Mouse (Mus musculus) testis, adult 2 months (tissue): ENCODE results near the gene Rundc1.

ENCODE experiments used
- CTCF ChIP-seq: fragments of 200-500 bp; IDR thresholded peaks from 2 replicates; pipeline ENCODE4 v1.5.1; 2012; ENCODE audit warnings: low read depth, mild to moderate bottlenecking, inconsistent platforms, low read length, moderate library complexity; ENCODE audit not compliant: control insufficient read depth, insufficient read depth, insufficient replicate concordance
- POLR2A ChIP-seq: fragments of 200-500 bp; IDR thresholded peaks from 2 replicates; pipeline ENCODE4 v1.6.1; 2012; ENCODE audit warnings: low read depth, mild to moderate bottlenecking, inconsistent platforms, low read length, moderate library complexity; ENCODE audit not compliant: control insufficient read depth

DNA sequence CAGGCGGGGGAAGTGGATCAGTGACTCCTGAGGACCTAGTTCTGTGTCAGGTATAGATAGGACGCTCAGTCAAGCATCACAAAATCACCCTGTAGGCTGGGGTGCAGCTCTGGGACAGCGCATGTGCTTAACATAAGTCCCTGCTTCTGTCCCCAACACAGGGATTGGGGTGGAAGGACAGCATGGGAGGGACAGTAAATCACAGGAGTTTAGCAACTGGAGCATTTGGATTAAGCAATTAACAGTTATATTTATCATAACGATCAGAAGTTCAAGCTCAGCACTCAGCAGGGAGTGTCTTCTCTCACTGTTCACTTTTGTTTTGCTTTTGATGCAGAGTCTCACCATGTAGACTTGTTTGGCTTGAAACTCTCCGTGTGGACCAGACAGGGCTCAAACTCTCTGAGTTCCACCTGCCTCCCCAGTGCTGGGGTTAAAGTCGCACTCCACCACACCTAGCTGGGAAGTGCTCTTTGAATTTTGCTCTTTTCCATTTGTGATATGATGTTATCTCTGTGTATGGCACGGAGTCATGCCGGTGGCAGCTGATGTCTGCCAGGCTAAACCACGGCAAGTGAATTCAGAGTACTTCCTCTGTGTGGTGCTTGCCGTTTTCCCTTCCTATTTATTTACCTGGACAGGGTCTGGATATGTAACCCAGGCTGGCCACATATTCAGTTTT is 27.3 kb downstream of the Rundc1 start:
- TF ChIP-seq CTCF, result no peak
- TF ChIP-seq POLR2A, result no peak
